Mouse (Mus musculus): ENCODE data around the gene Arnt2.

- no peak for TF ChIP-seq POLR2A (IDR thresholded peaks at IDR 0.05; ENCODE audit: control insufficient read depth, low read depth, low read length)
- TF ChIP-seq CTCF (IDR thresholded peaks at IDR 0.05; ENCODE audit: control insufficient read depth, insufficient read depth, insufficient replicate concordance, low read depth, low read length), result no peak
Observed at GRCm38 (mm10) chr7:84403371-84403770, 6.6 kb downstream of the Arnt2 start.

All from testis, adult 2 months (tissue).